Mouse (Mus musculus): ENCODE data around the gene Smim13.
A peak's percentile ranks its signal among the peaks of the same experiment; 100 is the strongest.
"Not testable (repeated sequence)": the region's sequence is repeated elsewhere in the genome, so short reads cannot be mapped to it uniquely, and the experiment has no call there.

Smim13 gene

GRCm38 (mm10) chr13:41249538-41250317 is at the start of gene Smim13:
Gene Smim13 (plus strand): TSS chr13:41249844.
- peak; percentile 97 for DNase-seq (ENCODE audit: low read depth)

GRCm38 (mm10) chr13:41200861-41201260 is 48.8 kb upstream of the Smim13 start:
- DNase-seq (ENCODE audit: low read depth) = no peak

- DNase-seq (ENCODE audit: low read depth) = no peak
Observed at GRCm38 (mm10) chr13:41203289-41203688, 46.4 kb upstream of the Smim13 start.

GRCm38 (mm10) chr13:41203691-41204090 is 46.0 kb upstream of the Smim13 start:
- no peak for DNase-seq (ENCODE audit: low read depth)

GRCm38 (mm10) chr13:41205568-41205967 is 44.1 kb upstream of the Smim13 start:
- DNase-seq (ENCODE audit: low read depth) = not testable (repeated sequence)

GRCm38 (mm10) chr13:41206241-41206640 is 43.4 kb upstream of the Smim13 start:
- no peak for DNase-seq (ENCODE audit: low read depth)

GRCm38 (mm10) chr13:41211276-41211675 is 38.4 kb upstream of the Smim13 start:
- no peak for DNase-seq (ENCODE audit: low read depth)

- DNase-seq (ENCODE audit: low read depth) = no peak
Observed at GRCm38 (mm10) chr13:41212558-41213322, 36.9 kb upstream of the Smim13 start.

- no peak for DNase-seq (ENCODE audit: low read depth)
Observed at GRCm38 (mm10) chr13:41215669-41216068, 34.0 kb upstream of the Smim13 start.

- DNase-seq (ENCODE audit: low read depth) = no peak
Observed at GRCm38 (mm10) chr13:41216236-41216635, 33.4 kb upstream of the Smim13 start.

GRCm38 (mm10) chr13:41219056-41219455 is 30.6 kb upstream of the Smim13 start:
- DNase-seq (ENCODE audit: low read depth) = no peak

- no peak for DNase-seq (ENCODE audit: low read depth)
Observed at GRCm38 (mm10) chr13:41219687-41220303, 29.8 kb upstream of the Smim13 start.

GRCm38 (mm10) chr13:41220304-41220834 is 29.3 kb upstream of the Smim13 start, which contains the start of gene Elovl2:
Gene Elovl2 (minus strand): TSS chr13:41220405.
- peak; percentile 62 for DNase-seq (ENCODE audit: low read depth)

- no peak for DNase-seq (ENCODE audit: low read depth)
Observed at GRCm38 (mm10) chr13:41226513-41226912, 23.1 kb upstream of the Smim13 start.

- DNase-seq (ENCODE audit: low read depth) = no peak
Observed at GRCm38 (mm10) chr13:41228060-41228459, 21.6 kb upstream of the Smim13 start.

- no peak for DNase-seq (ENCODE audit: low read depth)
Observed at GRCm38 (mm10) chr13:41230256-41230655, 19.4 kb upstream of the Smim13 start.

- DNase-seq (ENCODE audit: low read depth) = no peak
Observed at GRCm38 (mm10) chr13:41231389-41231983, 18.2 kb upstream of the Smim13 start.

- no peak for DNase-seq (ENCODE audit: low read depth)
Observed at GRCm38 (mm10) chr13:41232209-41232608, 17.4 kb upstream of the Smim13 start.

GRCm38 (mm10) chr13:41233241-41233640 is 16.4 kb upstream of the Smim13 start:
- DNase-seq (ENCODE audit: low read depth) = no peak

GRCm38 (mm10) chr13:41235181-41235580 is 14.5 kb upstream of the Smim13 start:
- no peak for DNase-seq (ENCODE audit: low read depth)

- DNase-seq (ENCODE audit: low read depth) = no peak
Observed at GRCm38 (mm10) chr13:41235845-41236741, 13.6 kb upstream of the Smim13 start.
